In genomic region chr6:117257591-117257990, GRCm38 (mm10) we compare ENCODE assay signal across 19 mouse cellular contexts.
DNase-seq lines count a peak whose midpoint lies in the region; ATAC-seq lines count a peak whose summit lies in the region.
"Had no signal": no experiment of that assay in that cellular context is flagged by ENCODE, and none has a peak within 500 bp of the region (broad histone marks: within the 10 kb centered on the region; RNA-seq: fewer than 3 reads in every experiment).

No protein-coding gene starts in this region.

- H3K27me3 ChIP-seq in heart, embryonic 10.5 days (ENCODE audit: insufficient read depth, poor library complexity, severe bottlenecking): peaks cover 3% of the 10 kb centered on the region; the same call in 1 of the 2 replicates
- no peaks in the 10 kb centered on the region for H3K27me3 ChIP-seq in heart, embryonic 12.5 days (replicated peaks)
- H3K27me3 ChIP-seq: CH12.LX, Patski had no signal

- no peak overlapping the region for H3K27ac ChIP-seq in heart, embryonic 10.5 days
- H3K27ac ChIP-seq in heart, embryonic 12.5 days (ENCODE audit: poor library complexity, severe bottlenecking): no peak overlapping the region

- H3K4me2 ChIP-seq in heart, embryonic 12.5 days: no peak overlapping the region

- no peak overlapping the region for H3K4me3 ChIP-seq in heart, embryonic 10.5 days
- H3K4me3 ChIP-seq in heart, embryonic 12.5 days: no peak overlapping the region

- H3K9me3 ChIP-seq in heart, embryonic 10.5 days: no peaks in the 10 kb centered on the region
- no peaks in the 10 kb centered on the region for H3K9me3 ChIP-seq in heart, embryonic 12.5 days (replicated peaks)

- H3K36me3 ChIP-seq in heart, embryonic 10.5 days: no peaks in the 10 kb centered on the region
- no peaks in the 10 kb centered on the region for H3K36me3 ChIP-seq in heart, embryonic 12.5 days
- H3K36me3 ChIP-seq: G1E had no signal

- WGBS in heart, embryonic 10.5 days: 90% methylated on average over 4 of the region's 4 CpGs
- 87% methylated on average over 4 of the region's 4 CpGs for WGBS in heart, embryonic 12.5 days

- peaks cover 18% of the 10 kb centered on the region for H3K4me1 ChIP-seq in heart, embryonic 10.5 days
- H3K4me1 ChIP-seq in heart, embryonic 12.5 days (replicated peaks): peaks cover 21% of the 10 kb centered on the region

- no peak for ATAC-seq in heart, embryonic 12.5 days (ENCODE audit: insufficient number of reproducible peaks, low FRiP score)
- ATAC-seq: activated CD4-positive, CD25-positive, alpha-beta regulatory T cell, adult 4 months; CD4-positive, CD25-positive, alpha-beta regulatory T cell, adult 4 months; Patski had no signal

- peak; percentile 65 for DNase-seq in heart, adult 11 months
- DNase-seq in heart, adult 8-10 months (ENCODE audit: low spot score): no peak
- DNase-seq in heart, embryonic 10.5 days (ENCODE audit: low spot score): peak; percentile 58
- DNase-seq: adrenal gland, adult 2 months; adrenal gland, adult 8-10 months; adrenal gland, postnatal 10 days; adrenal gland, postnatal 14 days; adrenal gland, postnatal 25 days; adrenal gland, postnatal 36 days; B cell, adult 2 months; cerebellum, adult 11 months; cerebellum, adult 11-12 months; cerebellum, adult 18-20 months had no signal

- no peak overlapping the region for H3K9ac ChIP-seq in heart, embryonic 12.5 days
